Mouse (Mus musculus): ENCODE measurements around the gene Hnrnpd. TPM values are rescaled to one million over a fixed set of nuclear protein-coding genes. Genes with fewer than 3 reads are reported as not detected.

Hnrnpd gene
- polyA plus RNA-seq, 1 experiment from 2014 or later, result 107 TPM

DNA sequence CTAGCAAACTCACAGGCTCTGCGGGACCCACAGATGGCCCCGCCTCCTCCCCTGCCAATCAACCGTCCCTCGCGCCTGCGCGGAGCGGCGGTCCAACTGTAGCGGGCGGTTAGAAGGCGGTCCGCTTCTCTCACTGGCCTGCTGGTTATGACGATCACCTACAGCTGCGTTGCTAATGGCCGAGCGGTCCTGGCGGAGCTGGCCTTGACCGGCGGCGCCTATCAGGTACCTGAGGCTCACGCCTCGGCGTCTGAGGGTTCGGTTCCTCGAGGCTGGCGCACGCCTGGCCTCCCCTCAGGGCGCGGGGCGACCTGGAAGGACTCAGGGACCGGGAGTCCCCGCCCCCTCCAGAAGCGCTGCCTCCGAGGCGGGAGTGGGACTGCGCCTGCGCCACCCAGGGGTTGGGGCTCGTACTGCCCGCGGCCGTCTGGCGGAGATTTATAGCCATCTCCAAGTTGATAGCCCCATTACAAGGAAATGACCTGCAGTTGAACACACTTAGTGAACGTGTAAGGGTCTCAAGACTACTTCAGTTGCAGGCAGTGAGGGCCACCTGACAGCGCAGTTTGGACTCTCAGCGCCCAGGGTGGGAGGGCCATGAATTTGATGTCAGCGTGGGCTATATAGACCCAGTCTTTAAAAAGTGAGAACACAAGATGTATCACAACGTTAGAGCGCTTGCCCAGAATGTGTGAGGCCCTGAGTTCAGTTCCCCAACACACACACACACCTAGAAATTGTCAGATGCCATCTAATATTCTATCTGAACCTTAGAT is 72.4 kb downstream of the Hnrnpd start, which contains the start of gene Vamp9:
Gene Vamp9, plus strand, starts transcription at position 74 of the 776 bp plus-strand sequence.
- no peaks in the 10 kb centered on the region for H3K36me3 ChIP-seq
- no peaks in the 10 kb centered on the region for H3K9me3 ChIP-seq
- H3K4me3 ChIP-seq, result peak within 1 kb of the TSS; percentile 72
- 5% methylated on average over 49 of the region's 49 CpGs for WGBS
- H3K27ac ChIP-seq (replicated peaks), result peak within 1 kb of the TSS; percentile 97
- peaks cover 4% of the 10 kb centered on the region; the same call in 1 of the 2 replicates for H3K4me1 ChIP-seq
- ATAC-seq (ENCODE audit: extremely low read depth, insufficient number of reproducible peaks, low FRiP score, low TSS enrichment), result peak; percentile 93
- peak within 1 kb of the TSS; percentile 83 for H3K9ac ChIP-seq
- H3K27me3 ChIP-seq (replicated peaks), result no peaks in the 10 kb centered on the region
- peak within 1 kb of the TSS; percentile 68 for H3K4me2 ChIP-seq

Other genes starting within 250 kb of the Hnrnpd start
- 36.7 and 38.3 TPM in 2 replicates for gene Rasgef1b, start 249.9 kb downstream of the Hnrnpd start, polyA plus RNA-seq (2015; fragmentation: Nextera tagmentation; extraction: Ambion mirVana)
- 0.62 and 0.67 TPM in 2 replicates for gene Vamp9, start 72.7 kb downstream of the Hnrnpd start, polyA plus RNA-seq (2015; fragmentation: Nextera tagmentation; extraction: Ambion mirVana)
- 1.1 and 1.7 TPM in 2 replicates for gene 4930524J08Rik, start 123 bp upstream of the Hnrnpd start, polyA plus RNA-seq (2015; fragmentation: Nextera tagmentation; extraction: Ambion mirVana)
- gene Hnrnpdl, start 60.7 kb upstream of the Hnrnpd start, polyA plus RNA-seq (2015; fragmentation: Nextera tagmentation; extraction: Ambion mirVana), result 94.0 and 97.4 TPM in 2 replicates
- 26.0 and 26.7 TPM in 2 replicates for gene Enoph1, start 61.0 kb upstream of the Hnrnpd start, polyA plus RNA-seq (2015; fragmentation: Nextera tagmentation; extraction: Ambion mirVana)
- 0.90 and 1.4 TPM in 2 replicates for gene Tmem150c, start 180.9 kb upstream of the Hnrnpd start, polyA plus RNA-seq (2015; fragmentation: Nextera tagmentation; extraction: Ambion mirVana)